Mouse (Mus musculus) small intestine, adult 2 months (tissue): ENCODE data around the gene Dph1.

Experiments
- CTCF ChIP-seq: fragments of 200-500 bp; IDR thresholded peaks from 2 replicates; pipeline ENCODE4 v1.5.1; 2012; ENCODE audit warnings: low read depth, mild to moderate bottlenecking, control low read depth, inconsistent platforms, low read length, moderate library complexity, mixed read lengths; ENCODE audit not compliant: insufficient replicate concordance, insufficient read length; ENCODE audit errors: extremely low read depth
- POLR2A ChIP-seq: fragments of 200-500 bp; IDR thresholded peaks from 2 replicates; pipeline ENCODE4 v1.6.1; 2012; ENCODE audit warnings: low read depth, mild to moderate bottlenecking, control low read depth, inconsistent platforms, low read length, moderate library complexity

DNA sequence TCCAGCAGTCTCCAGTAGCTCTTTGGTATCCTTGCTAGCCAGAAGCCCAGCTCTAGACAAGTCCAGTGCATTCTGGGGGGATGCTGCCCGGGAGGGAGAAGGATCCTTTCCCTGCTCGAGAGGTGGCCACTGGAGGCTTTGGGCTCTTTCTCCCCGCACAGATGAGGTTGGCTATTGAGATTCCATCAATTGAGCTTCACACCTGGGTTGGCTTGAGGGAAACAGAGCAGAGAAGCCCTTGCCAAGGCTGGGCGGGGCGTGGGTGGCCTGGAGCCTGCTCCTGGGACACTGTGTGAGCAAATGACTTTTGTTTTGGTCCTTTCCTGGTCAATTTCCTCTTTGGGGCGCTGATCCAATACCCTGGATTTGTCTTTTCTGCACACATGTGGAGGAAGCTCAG, 5.1 kb upstream of the Dph1 start:
- no peak for TF ChIP-seq CTCF
- TF ChIP-seq POLR2A: no peak
